In the genomic region with DNA sequence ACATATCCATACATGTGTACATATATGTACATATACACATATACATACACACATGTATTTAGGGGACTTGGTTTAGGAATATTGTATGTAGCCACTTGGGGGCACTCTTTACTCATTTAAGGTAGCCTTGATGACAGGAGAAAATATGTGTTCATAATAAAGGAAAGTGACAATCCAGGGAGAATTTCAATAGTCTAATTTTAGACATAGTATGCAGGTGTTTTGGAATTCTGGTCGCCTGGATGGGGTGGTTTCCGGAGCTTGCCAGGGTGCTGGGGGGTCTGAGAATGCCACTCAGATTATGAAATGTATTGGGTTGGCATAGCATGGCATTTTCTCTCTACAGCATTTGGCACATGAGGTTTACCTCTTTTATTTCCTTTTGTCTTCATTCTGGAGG, we compare ENCODE assay signal across 8 mouse cellular contexts.
DNase-seq lines count a peak whose midpoint lies in the region; ATAC-seq and TF ChIP-seq lines count a peak whose summit lies in the region.

No protein-coding gene starts in this region.

- DNase-seq in lung, postnatal 36 days, result peak; percentile 3
- DNase-seq in lung, adult 2 months, result no peak
- DNase-seq in cerebellum, adult 8-10 months, result peak; percentile 42
- peak; percentile 17 to 62 for DNase-seq in frontal cortex, postnatal 36 days (ENCODE audit: low spot score in 2 of 2)
- DNase-seq in left cerebral cortex, adult 9 months (ENCODE audit: low spot score in 2 of 2), result peak; percentile 28 to 57
- DNase-seq in right cerebral cortex, postnatal 4 days, result peak; percentile 15
- DNase-seq in urinary bladder, postnatal 25 days (ENCODE audit: low spot score), result no peak

- no peak for TF ChIP-seq CTCF in lung, adult 2 months (IDR thresholded peaks at IDR 0.05; ENCODE audit: insufficient read depth, low read length)

- WGBS in lung, adult 2 months, result 7% methylated on average over 2 of the region's 2 CpGs

- ATAC-seq in monocyte, adult 5-6 weeks (replicated peaks; ENCODE audit: insufficient number of reproducible peaks, low FRiP score, low TSS enrichment, poor library complexity, severe bottlenecking), result no peak

- H3K4me1 ChIP-seq in lung, adult 2 months (ENCODE audit: control insufficient read depth, insufficient read depth, low read length), result no peaks in the 10 kb centered on the region

- TF ChIP-seq POLR2A in lung, adult 2 months (IDR thresholded peaks at IDR 0.05; ENCODE audit: borderline replicate concordance, extremely low read depth, low read depth, low read length), result no peak

- no peak overlapping the region for H3K4me3 ChIP-seq in lung, adult 2 months (replicated peaks; ENCODE audit: extremely low read depth, low read depth, low read length)

Comparison
In these comparisons a context has a peak if more than half of its experiments do, and no peak if none do; other contexts are left out.
1. DNase-seq: peak in lung, postnatal 36 days (single experiment), cerebellum, adult 8-10 months (single experiment), frontal cortex, postnatal 36 days (2 of 2), left cerebral cortex, adult 9 months (2 of 2) and right cerebral cortex, postnatal 4 days (single experiment); none in lung, adult 2 months (single experiment) and urinary bladder, postnatal 25 days (single experiment).